Mouse (Mus musculus): ENCODE measurements around the gene Homer2. TPM values are rescaled to one million over a fixed set of nuclear protein-coding genes. Genes with fewer than 3 reads are reported as not detected.

Homer2 gene
- polyA plus RNA-seq, 1 experiment: 1.1 TPM

GRCm38 (mm10) chr7:81557252-81557984 is 149.9 kb downstream of the Homer2 start:
- H3K36me3 ChIP-seq (ENCODE audit: control insufficient read depth, insufficient read depth, low read length): no peaks in the 10 kb centered on the region
- 77% methylated on average over 7 of the region's 7 CpGs for WGBS
- no peaks in the 10 kb centered on the region for H3K27me3 ChIP-seq (replicated peaks; ENCODE audit: control insufficient read depth, insufficient read depth, low read length)
- no peak overlapping the region for H3K4me3 ChIP-seq (ENCODE audit: insufficient read depth, low read depth, low read length)
- TF ChIP-seq POLR2A (IDR thresholded peaks at IDR 0.05; ENCODE audit: low read depth, low read length) (no peak), CTCF (conservative IDR thresholded peaks at IDR 0.05; ENCODE audit: insufficient read depth, insufficient read length, low read depth, low read length) (no peak)
- H3K27ac ChIP-seq (ENCODE audit: insufficient read depth, low read depth, low read length): no peak overlapping the region
- H3K4me1 ChIP-seq (ENCODE audit: control insufficient read depth, insufficient read depth, low read length): no peaks in the 10 kb centered on the region
- no peak for DNase-seq

- Histone ChIP-seq H3K27me3 (replicated peaks; ENCODE audit: control insufficient read depth, insufficient read depth, low read length) (no peaks in the 10 kb centered on the region), H3K4me1 (ENCODE audit: control insufficient read depth, insufficient read depth, low read length) (no peaks in the 10 kb centered on the region), H3K36me3 (ENCODE audit: control insufficient read depth, insufficient read depth, low read length) (no peaks in the 10 kb centered on the region), H3K4me3 (ENCODE audit: insufficient read depth, low read depth, low read length) (no peak overlapping the region), H3K27ac (ENCODE audit: insufficient read depth, low read depth, low read length) (no peak overlapping the region)
- TF ChIP-seq POLR2A (IDR thresholded peaks at IDR 0.05; ENCODE audit: low read depth, low read length): no peak
- TF ChIP-seq CTCF (conservative IDR thresholded peaks at IDR 0.05; ENCODE audit: insufficient read depth, insufficient read length, low read depth, low read length): no peak
- WGBS: 83% methylated on average over 4 of the region's 4 CpGs
- DNase-seq: no peak
Observed at GRCm38 (mm10) chr7:81556839-81557238, 150.5 kb downstream of the Homer2 start.

DNA sequence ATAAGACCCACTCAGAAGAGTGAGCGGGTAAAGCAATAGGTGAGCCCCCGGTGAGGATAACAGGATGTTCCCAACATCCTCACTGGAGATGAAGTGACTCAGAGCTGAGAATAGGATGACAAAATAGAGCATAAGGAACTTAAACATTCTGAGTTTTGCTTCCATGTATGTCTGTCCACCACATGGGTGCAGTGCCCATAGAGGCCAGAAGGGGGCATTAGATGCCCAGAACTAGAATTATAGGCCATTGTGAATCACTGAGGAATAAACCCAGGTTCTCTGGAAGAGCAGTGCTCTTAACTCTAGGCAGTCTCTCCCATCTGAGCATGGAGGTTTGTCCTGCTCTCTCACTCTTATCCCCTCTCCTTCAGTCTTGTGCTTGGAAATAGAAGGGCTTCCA is 153.0 kb downstream of the Homer2 start:
- peak; percentile 31 for DNase-seq
- 85% methylated on average over 2 of the region's 2 CpGs for WGBS

GRCm38 (mm10) chr7:81553589-81553988 is 153.7 kb downstream of the Homer2 start:
- WGBS: 65% methylated on average over 4 of the region's 4 CpGs
- Histone ChIP-seq H3K36me3 (ENCODE audit: control insufficient read depth, insufficient read depth, low read length) (no peaks in the 10 kb centered on the region), H3K4me1 (ENCODE audit: control insufficient read depth, insufficient read depth, low read length) (no peaks in the 10 kb centered on the region), H3K27me3 (replicated peaks; ENCODE audit: control insufficient read depth, insufficient read depth, low read length) (no peaks in the 10 kb centered on the region), H3K4me3 (ENCODE audit: insufficient read depth, low read depth, low read length) (no peak overlapping the region), H3K27ac (ENCODE audit: insufficient read depth, low read depth, low read length) (no peak overlapping the region)
- DNase-seq: no peak
- TF ChIP-seq POLR2A (IDR thresholded peaks at IDR 0.05; ENCODE audit: low read depth, low read length): no peak

More for the DNA sequence above, 153.0 kb downstream of the Homer2 start:
- no peak overlapping the region for H3K27ac ChIP-seq (ENCODE audit: insufficient read depth, low read depth, low read length)
- no peaks in the 10 kb centered on the region for H3K4me1 ChIP-seq (ENCODE audit: control insufficient read depth, insufficient read depth, low read length)
- peak; percentile 64 for TF ChIP-seq CTCF (conservative IDR thresholded peaks at IDR 0.05; ENCODE audit: insufficient read depth, insufficient read length, low read depth, low read length)
- no peak for TF ChIP-seq POLR2A (IDR thresholded peaks at IDR 0.05; ENCODE audit: low read depth, low read length)
- H3K27me3 ChIP-seq (replicated peaks; ENCODE audit: control insufficient read depth, insufficient read depth, low read length): no peaks in the 10 kb centered on the region
- no peaks in the 10 kb centered on the region for H3K36me3 ChIP-seq (ENCODE audit: control insufficient read depth, insufficient read depth, low read length)
- H3K4me3 ChIP-seq (ENCODE audit: insufficient read depth, low read depth, low read length): no peak overlapping the region

Other genes starting within 250 kb of the Homer2 start
- gene Ap3b2, start 213.6 kb downstream of the Homer2 start, polyA plus RNA-seq (2012; rRNA removed): 0.29 and 0.44 TPM in 2 replicates
- gene BC048679, start 209.2 kb downstream of the Homer2 start, polyA plus RNA-seq (2012; rRNA removed): 1.0 TPM in 1 of 2 replicates, not detected in the other
- 0.24 and 0.66 TPM in 2 replicates for gene Fsd2, start 140.6 kb downstream of the Homer2 start, polyA plus RNA-seq (2012; rRNA removed)
- 14.1 and 16.0 TPM in 2 replicates for gene Whamm, start 136.3 kb downstream of the Homer2 start, polyA plus RNA-seq (2012; rRNA removed)
- gene Ramac, start 55.4 kb upstream of the Homer2 start, polyA plus RNA-seq (2012; rRNA removed): 14.7 and 23.8 TPM in 2 replicates
- gene 3110040N11Rik, start 82.0 kb upstream of the Homer2 start, polyA plus RNA-seq (2012; rRNA removed): 36.8 and 40.3 TPM in 2 replicates
- gene Btbd1, start 121.9 kb upstream of the Homer2 start, polyA plus RNA-seq (2012; rRNA removed): 24.3 and 28.1 TPM in 2 replicates
- gene Gm10160, start 148.3 kb upstream of the Homer2 start, polyA plus RNA-seq (2012; rRNA removed): not detected in 2 replicates
- 16.8 and 17.0 TPM in 2 replicates for gene Tm6sf1, start 151.5 kb upstream of the Homer2 start, polyA plus RNA-seq (2012; rRNA removed)
- gene Hdgfl3, start 226.9 kb upstream of the Homer2 start, polyA plus RNA-seq (2012; rRNA removed): 1.5 TPM in 2 replicates

Data from kidney, adult 2 months (tissue).